Mouse (Mus musculus): ENCODE measurements at regions not wholly inside any gene's neighbourhood (a gene's known extent, or its start where the extent isn't known, plus 50 kb on each side); places are given as distances from the start of the nearest gene placed in this dataset.

GRCm38 (mm10) chr11:31282136-31282535 lies 87.7 kb downstream of the Stc2 start:
- WGBS = 67% methylated on average over 2 of the region's 2 CpGs
- Histone ChIP-seq H3K4me1 (replicated peaks; ENCODE audit: control insufficient read depth, insufficient read depth, low read length) (no peaks in the 10 kb centered on the region), H3K27me3 (replicated peaks; ENCODE audit: control insufficient read depth, insufficient read depth, low read length) (no peaks in the 10 kb centered on the region), H3K9me3 (ENCODE audit: control insufficient read depth, low read length) (no peaks in the 10 kb centered on the region), H3K4me3 (replicated peaks; ENCODE audit: low read length) (no peak overlapping the region), H3K4me2 (ENCODE audit: low read length) (no peak overlapping the region), H3K27ac (ENCODE audit: low read length) (no peak overlapping the region), H3K36me3 (ENCODE audit: control insufficient read depth, insufficient read depth) (no peaks in the 10 kb centered on the region), H3K9ac (replicated peaks; ENCODE audit: low read depth, low read length) (no peak overlapping the region)
- ATAC-seq = no peak

DNA sequence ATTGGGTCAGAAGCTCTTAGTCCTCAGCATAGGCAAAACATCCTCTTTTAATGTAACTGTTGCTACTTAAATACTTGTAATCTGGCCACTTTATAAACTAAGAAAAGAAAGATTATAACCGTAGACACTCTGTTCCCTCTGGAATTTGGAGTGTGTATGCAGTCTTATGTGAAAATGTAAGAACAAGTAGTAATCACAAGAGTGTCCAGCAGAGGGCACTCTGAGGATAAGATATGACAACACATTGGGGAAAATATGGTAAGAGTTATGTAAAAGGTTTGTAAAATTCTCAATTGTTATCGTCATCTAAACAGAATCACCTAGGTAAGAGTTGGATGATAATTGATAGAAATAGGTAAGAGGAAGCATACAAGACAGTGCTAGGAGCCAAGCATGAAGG lies 66.2 kb upstream of the Gm17332 start:
- Histone ChIP-seq H3K4me1 (replicated peaks; ENCODE audit: control insufficient read depth, insufficient read depth, low read length) (no peaks in the 10 kb centered on the region), H3K4me3 (replicated peaks; ENCODE audit: low read length) (no peak overlapping the region), H3K27me3 (replicated peaks; ENCODE audit: control insufficient read depth, insufficient read depth, low read length) (no peaks in the 10 kb centered on the region), H3K27ac (ENCODE audit: low read length) (no peak overlapping the region), H3K36me3 (ENCODE audit: control insufficient read depth, insufficient read depth) (no peaks in the 10 kb centered on the region), H3K9ac (replicated peaks; ENCODE audit: low read depth, low read length) (no peak overlapping the region), H3K4me2 (ENCODE audit: low read length) (no peak overlapping the region), H3K9me3 (ENCODE audit: control insufficient read depth, low read length) (no peaks in the 10 kb centered on the region)
- peak; percentile 68 for ATAC-seq
- WGBS = 19% methylated on average over 2 of the region's 2 CpGs

Data from forebrain, embryonic 16.5 days (tissue).